Mouse (Mus musculus) neural tube, embryonic 14.5 days (tissue): ENCODE results near the gene Plekha4. TPM values are rescaled to one million over a fixed set of nuclear protein-coding genes. Genes with fewer than 3 reads are reported as not detected.
A peak's percentile ranks its signal among the peaks of the same experiment; 100 is the strongest.

Experiments used
- ATAC-seq: fragments of 200-750 bp; cut with Nextera tagmentation; 2 replicates; pipeline ENCODE4 v1.8.0; 2017; ENCODE audit warnings: low read depth, mild to moderate bottlenecking, moderate TSS enrichment, moderate library complexity
- H3K27ac ChIP-seq: fragments of 300-500 bp; sonication (generic); 2 replicates; pipeline ENCODE4 v1.5.1; 2014; ENCODE audit warnings: low read depth, mild to moderate bottlenecking, control low read depth, low read length, moderate library complexity, mixed read lengths
- H3K27me3 ChIP-seq: fragments of 300-500 bp; sonication (generic); 2 replicates; pipeline ENCODE4 v1.6.1; 2014; ENCODE audit warnings: low read length; ENCODE audit not compliant: control insufficient read depth, insufficient read depth
- H3K36me3 ChIP-seq: fragments of 300-500 bp; sonication (generic); 2 replicates; pipeline ENCODE4 v1.6.1; 2014; ENCODE audit warnings: low read length, mixed read lengths; ENCODE audit not compliant: control insufficient read depth, insufficient read depth
- H3K4me1 ChIP-seq: fragments of 300-500 bp; sonication (generic); 2 replicates; pipeline ENCODE4 v1.6.1; 2014; ENCODE audit warnings: low read length; ENCODE audit not compliant: control insufficient read depth, insufficient read depth
- H3K4me2 ChIP-seq: fragments of 300-500 bp; sonication (generic); 2 replicates; pipeline ENCODE4 v1.6.1; 2014; ENCODE audit warnings: mild to moderate bottlenecking, low read depth, low read length, control low read depth
- H3K4me3 ChIP-seq: fragments of 300-500 bp; sonication (generic); 2 replicates; pipeline ENCODE4 v1.5.1; 2014; ENCODE audit warnings: low read depth, low read length, control low read depth, mixed read lengths
- H3K9ac ChIP-seq: fragments of 300-500 bp; sonication (generic); replicated peaks from 2 replicates; pipeline ENCODE4 v1.6.1; 2014; ENCODE audit warnings: low read depth, mild to moderate bottlenecking, control low read depth, low read length, mixed read lengths
- H3K9me3 ChIP-seq: fragments of 300-500 bp; sonication (generic); 2 replicates; pipeline ENCODE4 v1.6.1; 2016; ENCODE audit warnings: low read length; ENCODE audit not compliant: control insufficient read depth
- WGBS: fragments of 180-500 bp; shearing (Covaris S2); extraction: QIAGEN DNeasy Blood & Tissue Kit; methylation state at CpG from one replicate; pipeline ENCODE4 v1.1.7; 2014; 5-methylcytosine and 5-hydroxymethylcytosine counted together
- polyA plus RNA-seq: library from polyadenylated mRNA; unstranded; fragments of >200 nt; fragmentation: Nextera tagmentation; extraction: Ambion mirVana; gene quantifications from 2 replicates; pipeline ENCODE4 v1.2.1, GENCODE M21; 2014

Plekha4 gene
- polyA plus RNA-seq, 1 experiment from 2014 or later, result 0.54 TPM

DNA sequence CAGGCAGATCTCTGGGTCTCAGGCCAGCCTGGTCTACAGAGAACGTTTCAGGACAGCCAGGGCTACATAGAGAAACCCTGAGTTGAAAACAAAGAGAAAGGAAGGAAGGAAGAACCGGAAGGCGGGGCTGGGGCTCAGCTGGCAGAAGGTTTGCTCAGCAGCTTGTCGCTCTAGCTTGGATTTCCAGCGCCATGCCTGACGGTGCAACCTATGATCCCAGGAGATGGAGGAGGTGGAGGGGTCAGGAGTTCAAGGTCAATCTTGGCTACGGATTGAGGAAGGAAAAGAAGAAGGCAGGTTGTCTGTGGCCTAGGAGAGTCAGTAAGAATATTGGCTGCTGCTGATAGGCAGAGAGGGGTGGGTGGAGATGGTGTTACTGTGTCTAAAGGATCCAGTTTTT is 34.1 kb downstream of the Plekha4 start:
- WGBS, result 76% methylated on average over 7 of the region's 7 CpGs

DNA sequence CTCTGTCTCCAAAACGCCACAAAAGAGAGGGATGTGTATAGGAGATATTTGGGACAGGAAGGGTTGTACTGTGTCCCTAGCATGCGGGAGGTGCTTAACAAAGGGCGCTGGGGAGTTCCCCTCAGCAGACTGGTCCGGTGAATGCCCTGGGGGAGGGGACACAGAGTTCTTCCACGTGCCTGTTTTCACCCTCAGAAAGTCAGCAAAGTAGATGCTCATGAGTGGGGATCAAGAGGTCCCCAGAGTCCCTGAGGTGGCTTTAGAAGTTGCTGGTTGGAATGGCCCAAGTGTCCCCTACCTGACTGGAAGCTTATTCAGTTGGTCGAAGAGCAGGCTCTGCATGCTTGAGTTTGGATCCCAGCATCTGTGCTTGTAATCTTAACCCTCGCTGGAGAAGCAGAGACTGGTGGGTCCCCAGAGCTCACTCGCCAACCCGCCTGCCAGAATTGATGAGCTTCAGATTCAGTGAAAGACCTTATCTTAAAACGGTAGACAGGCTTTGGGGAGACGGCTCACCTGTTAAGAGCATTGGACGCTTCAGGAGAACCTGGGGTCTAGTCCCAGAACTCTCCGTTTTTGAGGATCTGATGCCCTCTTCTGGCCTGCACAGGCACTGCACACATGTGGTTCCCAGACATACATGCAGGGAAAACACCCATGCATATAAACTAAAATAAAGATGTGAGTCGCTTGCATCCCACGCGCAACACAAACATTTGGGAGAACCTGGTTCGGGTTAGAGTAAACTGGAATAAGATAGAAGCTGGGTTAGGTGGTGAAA is 34.9 kb downstream of the Plekha4 start:
- Histone ChIP-seq H3K4me1 (no peaks in the 10 kb centered on the region), H3K36me3 (no peaks in the 10 kb centered on the region), H3K4me2 (no peak overlapping the region), H3K27me3 (no peaks in the 10 kb centered on the region), H3K9ac (no peak overlapping the region), H3K27ac (no peak overlapping the region), H3K9me3 (no peaks in the 10 kb centered on the region), H3K4me3 (no peak overlapping the region)
- 0 out of 2 replicates have a peak, but pooled peaks have one; percentile 44 for ATAC-seq
- WGBS, result 28% methylated on average over 17 of the region's 17 CpGs

More for the DNA sequence above, 34.1 kb downstream of the Plekha4 start:
- no peak for ATAC-seq
- H3K9ac ChIP-seq, result no peak overlapping the region
- H3K36me3 ChIP-seq, result no peaks in the 10 kb centered on the region
- no peak overlapping the region for H3K4me2 ChIP-seq
- no peak overlapping the region for H3K27ac ChIP-seq
- H3K4me3 ChIP-seq, result no peak overlapping the region
- H3K4me1 ChIP-seq, result no peaks in the 10 kb centered on the region
- no peaks in the 10 kb centered on the region for H3K9me3 ChIP-seq
- H3K27me3 ChIP-seq, result no peaks in the 10 kb centered on the region

DNA sequence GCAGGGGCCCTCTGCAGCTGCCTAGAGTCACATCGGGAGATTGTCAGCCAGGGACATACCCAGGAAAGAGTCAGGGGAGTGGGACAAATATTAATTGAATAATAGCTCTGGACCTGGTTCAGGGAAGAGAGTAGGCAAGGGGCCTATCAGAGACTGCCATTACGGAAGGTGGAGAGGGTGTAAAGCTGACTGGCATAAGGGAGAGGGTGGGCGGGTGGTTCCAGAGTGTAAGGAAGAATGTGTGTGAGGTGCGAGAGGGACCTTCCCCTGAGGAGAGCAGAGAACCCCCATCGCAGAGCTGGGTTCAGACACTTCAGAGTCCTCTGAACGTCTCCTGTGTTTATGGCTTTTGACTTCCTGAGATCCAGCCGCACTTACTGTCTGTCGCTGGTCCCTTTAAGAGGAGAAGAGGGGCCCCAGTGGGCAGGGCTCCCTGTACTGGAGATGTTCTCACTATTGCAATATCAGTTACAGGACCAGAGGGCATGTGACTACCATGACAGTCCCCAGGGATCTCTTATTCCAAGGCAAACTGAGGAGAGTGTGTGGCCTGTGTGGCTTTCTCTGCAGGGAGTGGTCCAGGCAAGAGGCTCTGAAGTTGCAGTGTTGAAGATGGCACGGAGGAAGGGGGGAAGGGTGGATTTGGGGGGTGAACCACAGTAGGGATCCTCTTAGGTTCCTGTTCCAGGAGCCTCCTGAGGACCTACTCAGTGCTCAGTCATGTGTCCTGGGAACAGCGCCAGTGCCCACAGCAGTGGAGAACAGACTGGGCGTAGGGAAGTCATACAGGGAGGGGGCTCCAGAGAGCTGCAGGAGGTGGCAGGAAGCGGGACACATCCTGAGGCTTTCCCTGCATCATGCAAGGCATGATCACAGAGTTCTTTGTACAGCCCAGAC is 35.7 kb downstream of the Plekha4 start:
- no peak for ATAC-seq
- whole genome bisulfite sequencing, result 46% methylated on average over 12 of the region's 12 CpGs
- Histone ChIP-seq H3K9me3 (no peaks in the 10 kb centered on the region), H3K27ac (no peak overlapping the region), H3K4me1 (no peaks in the 10 kb centered on the region), H3K27me3 (no peaks in the 10 kb centered on the region), H3K4me3 (no peak overlapping the region), H3K36me3 (no peaks in the 10 kb centered on the region), H3K4me2 (no peak overlapping the region), H3K9ac (no peak overlapping the region)

DNA sequence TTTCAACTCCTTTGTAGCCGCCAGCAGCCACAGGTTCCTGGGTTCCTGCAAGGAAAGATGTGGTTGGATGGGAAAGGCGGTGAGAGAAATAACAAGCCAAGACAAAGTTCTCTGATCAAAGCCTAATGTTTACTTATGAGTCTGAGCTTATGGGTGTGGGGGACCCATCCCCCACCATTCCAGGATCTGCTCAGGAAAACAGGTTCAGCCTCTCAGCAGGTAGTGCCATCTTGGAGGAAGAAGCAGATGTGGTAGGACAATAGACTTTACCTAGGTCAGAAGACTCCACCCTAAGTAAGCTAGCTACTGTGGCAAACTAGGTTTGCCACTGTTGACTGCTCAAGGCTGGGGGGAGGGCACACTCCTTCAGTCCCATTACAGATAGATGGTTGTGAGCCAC is 38.7 kb downstream of the Plekha4 start:
- Histone ChIP-seq H3K9ac (no peak overlapping the region), H3K4me1 (no peaks in the 10 kb centered on the region), H3K36me3 (no peaks in the 10 kb centered on the region), H3K27me3 (no peaks in the 10 kb centered on the region), H3K4me2 (no peak overlapping the region), H3K4me3 (no peak overlapping the region), H3K9me3 (no peaks in the 10 kb centered on the region), H3K27ac (no peak overlapping the region)
- no peak for ATAC-seq
- 84% methylated on average over 2 of the region's 2 CpGs for WGBS

GRCm38 (mm10) chr7:45565446-45565845 is 39.3 kb downstream of the Plekha4 start:
- no peak overlapping the region for H3K27ac ChIP-seq
- H3K9ac ChIP-seq, result no peak overlapping the region
- H3K9me3 ChIP-seq, result no peaks in the 10 kb centered on the region
- WGBS, result 93% methylated on average over 9 of the region's 9 CpGs
- no peaks in the 10 kb centered on the region for H3K36me3 ChIP-seq
- ATAC-seq, result no peak
- no peaks in the 10 kb centered on the region for H3K4me1 ChIP-seq
- H3K4me3 ChIP-seq, result no peak overlapping the region
- H3K27me3 ChIP-seq, result no peaks in the 10 kb centered on the region; the same call in 1 of the 2 replicates
- no peak overlapping the region for H3K4me2 ChIP-seq

DNA sequence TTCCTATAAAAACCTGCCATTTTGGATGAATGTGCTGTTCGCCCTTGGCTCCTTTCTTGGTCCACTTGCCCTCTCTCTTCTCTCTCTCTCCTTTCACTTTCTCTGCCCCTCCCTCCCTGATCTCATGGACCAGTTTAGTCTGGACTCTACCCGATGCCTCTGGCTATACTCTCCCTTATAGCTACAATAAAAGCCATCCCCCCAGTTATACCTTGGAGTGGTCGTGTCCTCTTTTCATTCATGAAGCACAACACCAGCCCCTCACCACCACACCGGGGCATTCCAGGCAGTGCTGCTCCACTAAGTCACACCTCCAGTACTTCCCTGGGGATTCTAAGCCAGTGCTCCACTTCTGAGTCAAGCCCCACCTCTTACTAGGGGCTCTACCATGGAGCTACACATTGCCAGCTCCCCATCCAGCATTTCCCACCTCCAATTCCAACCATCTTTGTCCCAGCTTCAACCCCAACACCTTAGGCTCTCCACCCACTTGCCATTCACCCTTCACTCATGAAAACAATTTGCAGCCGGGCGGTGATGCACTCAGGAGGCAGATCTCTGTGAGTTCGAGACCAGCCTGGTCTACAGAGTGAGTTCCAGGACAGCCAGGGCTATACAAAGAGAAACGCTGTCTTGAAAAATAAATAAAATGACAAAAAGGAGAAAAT is 41.1 kb downstream of the Plekha4 start:
- H3K27me3 ChIP-seq, result no peaks in the 10 kb centered on the region; the same call in 1 of the 2 replicates
- no peaks in the 10 kb centered on the region for H3K36me3 ChIP-seq
- WGBS, result 68% methylated on average over 8 of the region's 8 CpGs
- peaks cover 5% of the 10 kb centered on the region; the same call in 1 of the 2 replicates for H3K4me1 ChIP-seq
- H3K27ac ChIP-seq, result peak overlapping the region; percentile 58; the same call in 1 of the 2 replicates
- ATAC-seq, result no peak
- no peaks in the 10 kb centered on the region for H3K9me3 ChIP-seq
- H3K9ac ChIP-seq, result no peak overlapping the region
- H3K4me3 ChIP-seq, result no peak overlapping the region
- peak overlapping the region; percentile 72; the same call in 1 of the 2 replicates for H3K4me2 ChIP-seq

- peak overlapping the region; percentile 58 for H3K27ac ChIP-seq
- H3K36me3 ChIP-seq, result no peaks in the 10 kb centered on the region
- under 1% methylated on average over 24 of the region's 24 CpGs for WGBS
- H3K9me3 ChIP-seq, result no peaks in the 10 kb centered on the region
- peak overlapping the region; percentile 40 for H3K4me3 ChIP-seq
- H3K4me2 ChIP-seq, result peak overlapping the region; percentile 72
- no peaks in the 10 kb centered on the region; the same call in 1 of the 2 replicates for H3K27me3 ChIP-seq
- H3K9ac ChIP-seq, result peak overlapping the region; percentile 39; the same call in 1 of the 2 replicates
- peaks cover 5% of the 10 kb centered on the region; the same call in 1 of the 2 replicates for H3K4me1 ChIP-seq
- ATAC-seq, result peak; percentile 94
Observed at GRCm38 (mm10) chr7:45567780-45568516, 41.8 kb downstream of the Plekha4 start.
